Mouse (Mus musculus): Measurements from ENCODE around the gene Fkbp15. TPM values are rescaled to one million over a fixed set of nuclear protein-coding genes. Genes with fewer than 3 reads are reported as not detected.

The Fkbp15 gene
- total RNA-seq (2021), result 10 to 100 TPM; 37.2 to 38.8 TPM

DNA sequence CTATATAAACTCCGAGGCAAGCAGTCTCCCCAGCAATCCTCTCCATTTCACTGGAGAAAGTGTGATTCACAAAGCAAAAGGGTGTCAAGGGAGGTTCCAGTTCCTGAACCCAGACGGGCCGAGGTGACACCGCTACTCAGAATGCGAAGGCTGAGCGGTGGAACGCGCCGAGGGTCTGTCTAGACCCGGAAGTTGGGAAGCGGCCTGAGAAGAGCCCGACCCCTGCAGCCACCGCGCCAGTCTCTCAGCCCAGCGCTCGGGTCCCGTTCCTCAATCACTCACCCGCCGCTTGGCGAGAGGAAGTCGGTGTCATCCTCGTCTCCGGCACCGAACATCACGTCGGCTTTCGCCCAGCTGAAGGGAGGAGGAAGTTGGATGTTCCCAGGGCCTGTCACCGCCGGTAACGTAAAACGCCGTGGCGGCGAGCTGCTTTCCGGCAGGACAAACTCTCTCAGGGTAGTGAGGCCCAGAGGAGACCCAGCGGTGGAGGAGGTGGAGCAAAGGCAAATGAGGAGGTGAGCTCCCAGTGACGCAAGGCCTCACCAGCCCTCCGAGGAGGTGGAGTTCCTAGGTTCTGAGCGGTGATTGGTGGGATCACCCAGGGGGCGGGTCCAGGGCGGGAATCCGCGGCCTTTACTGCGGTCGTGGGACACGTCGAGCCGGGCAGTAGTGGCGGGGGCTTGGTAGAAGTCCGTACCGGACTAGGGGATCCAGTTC is at the start of gene Fkbp15, which contains the start of gene Slc31a1:
TSS of gene Fkbp15 (minus strand) at position 461 of the 717 bp plus-strand sequence.
TSS of gene Slc31a1 (plus strand) at position 640 of the 717 bp plus-strand sequence.
- peak; percentile 96 to 98 for DNase-seq (ENCODE audit: extremely low spot score in 1 of 2, low spot score in 2 of 2)
- intact Hi-C loops (cut with DNase I), result loop anchor here (5.0 kb wide), 1 partner anchor 47 kb away; the partner anchor contains the start of genes Cdc26 and Prpf4

DNA sequence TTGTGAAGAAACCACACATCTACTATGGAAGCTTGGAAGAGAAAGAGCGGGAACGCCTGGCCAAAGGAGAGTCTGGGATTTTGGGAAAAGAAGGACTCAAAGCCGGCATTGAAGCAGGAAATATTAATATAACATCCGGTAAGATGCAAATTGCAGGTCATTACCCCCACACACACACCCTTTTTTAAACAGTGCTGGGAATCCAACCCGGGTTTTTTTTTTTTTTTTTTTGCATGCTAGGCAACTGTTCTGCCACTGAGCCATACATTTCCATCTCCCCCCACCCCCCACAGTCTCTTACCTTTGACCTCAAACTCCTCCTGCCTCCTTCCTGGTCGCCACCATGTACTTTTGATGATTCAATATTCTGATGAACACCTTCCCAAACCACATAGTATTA is 49.3 kb upstream of the Fkbp15 start:
- intact Hi-C loops (cut with DNase I), result loop anchor here (5.0 kb wide), 2 partner anchors 47 to 202 kb away; partner anchors contain the start of genes Fkbp15 and Slc31a1
- no peak for DNase-seq (ENCODE audit: extremely low spot score in 1 of 2, low spot score in 2 of 2)

DNA sequence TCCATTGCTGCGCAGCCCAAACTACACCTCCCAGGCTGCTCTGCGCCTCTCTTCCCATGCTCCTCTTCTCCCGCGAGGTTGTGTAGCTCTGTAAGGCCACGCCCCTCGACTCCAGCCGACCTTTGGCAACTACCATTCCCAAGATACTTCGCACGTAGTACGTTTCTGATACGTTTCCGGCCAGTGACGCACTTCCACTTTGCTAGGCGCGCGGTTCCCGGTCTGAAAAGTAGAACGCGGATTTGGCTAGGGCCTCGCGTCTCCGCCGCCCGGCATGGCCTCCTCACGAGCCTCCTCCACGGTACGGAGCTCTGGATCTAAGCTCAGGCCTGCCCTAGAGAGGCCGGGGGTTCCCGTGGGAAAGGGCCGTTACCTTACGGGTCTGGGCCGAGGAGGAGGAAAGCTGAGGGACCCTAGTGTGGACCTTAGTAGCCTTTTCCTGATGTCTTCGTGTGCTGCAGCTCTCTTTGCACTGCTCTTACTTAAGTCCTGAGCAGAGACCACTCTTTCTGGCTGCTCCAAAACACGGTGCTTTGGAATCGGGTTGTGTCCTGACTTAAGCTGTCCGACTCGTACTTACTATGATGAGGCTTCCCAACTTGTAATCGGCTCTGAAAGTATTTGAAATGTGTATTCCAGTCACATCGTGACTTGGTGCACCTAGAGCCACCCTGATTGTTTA is 48.4 kb upstream of the Fkbp15 start, which contains the start of the genes Cdc26 and Prpf4:
TSS of gene Cdc26 (minus strand) at position 42 of the 682 bp plus-strand sequence.
TSS of gene Prpf4 (plus strand) at position 197 of the 682 bp plus-strand sequence.
- intact Hi-C loops (cut with DNase I), result loop anchor here (5.0 kb wide), 2 partner anchors 46 to 201 kb away; partner anchors contain the start of genes Fkbp15 and Slc31a1
- DNase-seq (ENCODE audit: extremely low spot score in 1 of 2, low spot score in 2 of 2), result peak; percentile 99

DNA sequence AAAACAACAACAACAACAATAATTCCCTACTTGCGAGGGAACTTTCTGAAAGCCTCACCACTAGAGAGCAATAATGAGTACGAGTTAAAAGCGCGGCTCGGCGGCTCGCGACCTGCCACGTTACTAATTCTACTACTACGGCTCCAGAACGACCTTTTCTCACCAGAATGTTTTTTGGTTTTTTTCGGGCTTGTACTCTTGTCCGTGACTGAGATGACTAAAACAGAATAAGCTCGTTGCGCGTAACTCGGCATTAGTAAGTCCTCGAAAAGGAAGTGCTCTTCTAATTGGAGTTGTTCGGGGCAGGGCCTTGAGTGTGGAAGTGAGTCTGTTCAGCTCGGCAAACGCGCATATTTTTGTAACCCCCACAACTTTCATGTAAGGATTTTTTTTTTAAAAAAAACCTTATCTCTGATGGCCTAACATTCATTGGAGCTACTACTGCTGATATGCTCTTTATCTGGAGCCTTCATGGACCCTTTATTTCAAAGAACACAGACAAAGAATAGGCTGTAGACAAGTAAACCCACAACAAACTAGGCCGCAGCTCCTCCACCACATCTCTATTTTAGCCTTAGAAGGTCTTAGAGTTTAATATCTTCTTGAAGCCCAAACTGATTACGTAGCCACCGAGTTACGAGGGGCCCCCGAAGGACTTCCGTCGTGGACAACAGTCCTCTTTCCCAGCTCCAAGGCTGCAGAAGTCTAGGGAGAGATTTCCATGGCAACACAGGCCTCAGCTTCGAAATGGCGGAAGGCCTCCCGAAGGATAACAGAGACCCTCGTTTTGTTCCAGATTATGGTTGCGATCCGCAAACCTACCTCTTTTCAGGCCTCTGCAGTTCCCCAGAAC is 47.6 kb upstream of the Fkbp15 start:
- peak; percentile 49 to 57 for DNase-seq (ENCODE audit: extremely low spot score in 1 of 2, low spot score in 2 of 2)
- intact Hi-C loops (cut with DNase I), result loop anchor here (5.0 kb wide), 2 partner anchors 46 to 201 kb away; partner anchors contain the start of genes Fkbp15 and Slc31a1

DNA sequence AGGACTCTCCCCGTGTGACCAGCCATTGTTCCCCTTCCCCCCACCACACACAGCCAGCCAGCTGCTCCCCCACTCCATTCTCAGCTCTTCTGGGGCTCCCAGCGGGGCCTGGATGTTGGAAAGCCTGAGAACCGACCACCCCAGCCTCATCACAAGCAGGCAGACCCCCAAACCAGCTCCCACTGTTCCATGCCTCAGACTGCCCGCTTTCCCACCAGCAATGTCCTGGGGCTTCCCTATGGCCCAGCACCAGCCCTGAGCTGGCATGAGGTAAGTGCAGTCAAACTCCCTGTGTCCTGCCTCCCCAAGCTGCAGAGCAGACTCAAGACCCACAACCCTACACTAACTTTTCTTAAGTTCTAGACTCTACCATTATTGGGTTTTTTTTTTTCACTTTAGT is 45.8 kb upstream of the Fkbp15 start:
- intact Hi-C loops (cut with DNase I), result loop anchor here (5.0 kb wide), 2 partner anchors 44 to 199 kb away; partner anchors contain the start of genes Fkbp15 and Slc31a1

DNA sequence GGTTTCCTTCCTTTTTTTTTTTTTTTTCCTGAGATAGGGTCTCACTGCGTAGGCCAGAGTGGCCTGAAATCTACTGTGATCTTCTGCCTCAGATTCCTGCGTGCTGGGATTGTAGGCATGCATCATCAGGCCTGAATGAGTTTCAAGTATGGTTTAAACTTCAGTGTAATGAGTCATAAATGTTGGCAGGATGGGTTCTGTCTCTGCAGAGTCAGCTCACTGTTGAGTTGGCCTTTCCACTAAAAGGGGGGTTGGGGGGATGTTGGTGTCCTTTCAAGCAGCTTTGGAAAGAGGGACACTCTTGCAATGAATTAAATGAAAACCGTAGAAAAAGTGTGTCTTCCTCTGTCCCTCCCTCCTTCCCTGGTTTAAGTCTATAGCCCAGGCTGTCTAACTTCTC is 38.6 kb upstream of the Fkbp15 start:
- DNase-seq (ENCODE audit: extremely low spot score in 1 of 2, low spot score in 2 of 2), result no peak
- intact Hi-C loops (cut with DNase I), result no loop called here

More for the DNA sequence above, 45.8 kb upstream of the Fkbp15 start:
- DNase-seq (ENCODE audit: extremely low spot score in 1 of 2, low spot score in 2 of 2), result no peak

DNA sequence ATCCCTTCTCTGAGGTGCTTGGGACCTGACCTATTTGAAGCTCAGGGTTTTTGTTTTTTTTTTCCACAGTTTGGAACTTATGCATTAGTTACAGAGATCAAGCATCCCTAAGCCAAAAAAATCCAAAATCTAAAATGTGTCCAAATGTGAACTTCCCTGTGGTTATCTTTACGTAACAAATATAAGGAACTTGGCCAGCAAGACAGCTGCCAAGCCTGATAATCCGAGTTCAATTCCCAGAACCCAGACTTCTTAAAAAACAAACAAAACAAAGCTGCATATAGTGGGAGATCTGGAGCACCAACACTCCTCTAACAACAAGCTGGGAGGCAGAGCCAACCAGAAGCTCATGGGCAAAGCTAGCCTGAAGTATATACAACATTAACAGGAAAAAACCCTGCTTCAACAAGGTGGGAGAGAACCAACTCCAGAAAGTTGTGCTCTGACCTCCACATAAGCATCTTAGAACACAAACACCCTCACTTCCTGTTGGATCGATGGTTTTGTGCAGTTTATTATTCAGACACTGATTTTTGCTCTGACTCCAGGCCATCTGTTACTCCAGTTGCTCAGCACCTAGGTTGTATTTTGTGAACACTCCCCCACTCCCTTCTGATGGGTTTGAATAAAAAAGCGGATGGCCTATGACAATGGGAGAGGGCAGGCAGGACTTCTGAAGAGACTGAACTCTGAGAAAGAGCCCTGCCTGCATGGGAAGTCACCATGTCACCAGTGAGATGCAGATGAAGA is 37.4 kb upstream of the Fkbp15 start:
- intact Hi-C loops (cut with DNase I), result no loop called here

DNA sequence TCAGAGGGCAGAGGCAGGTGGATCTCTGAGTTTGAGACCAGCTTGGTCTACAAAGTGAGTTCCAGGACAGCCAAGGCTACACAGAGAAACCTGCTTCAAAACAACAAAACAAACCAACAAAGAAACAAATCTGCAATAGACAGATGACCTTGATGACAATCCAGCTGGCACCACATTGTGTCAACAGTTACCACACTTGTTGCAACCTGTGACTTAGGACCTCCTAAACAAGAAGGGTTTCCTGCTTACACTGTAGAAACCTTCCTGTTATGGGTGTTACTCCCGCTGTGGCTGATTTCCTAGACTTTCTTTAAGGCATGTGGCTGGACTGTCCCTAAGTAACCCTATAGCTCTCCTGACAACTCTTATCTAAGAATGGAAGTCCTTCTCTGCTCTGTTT is 35.5 kb upstream of the Fkbp15 start:
- peak in 1 of 2 experiments; percentile 35 for DNase-seq (ENCODE audit: extremely low spot score in 1 of 2, low spot score in 2 of 2)
- intact Hi-C loops (cut with DNase I), result no loop called here

More for the DNA sequence above, 37.4 kb upstream of the Fkbp15 start:
- DNase-seq (ENCODE audit: extremely low spot score in 1 of 2, low spot score in 2 of 2), result no peak

DNA sequence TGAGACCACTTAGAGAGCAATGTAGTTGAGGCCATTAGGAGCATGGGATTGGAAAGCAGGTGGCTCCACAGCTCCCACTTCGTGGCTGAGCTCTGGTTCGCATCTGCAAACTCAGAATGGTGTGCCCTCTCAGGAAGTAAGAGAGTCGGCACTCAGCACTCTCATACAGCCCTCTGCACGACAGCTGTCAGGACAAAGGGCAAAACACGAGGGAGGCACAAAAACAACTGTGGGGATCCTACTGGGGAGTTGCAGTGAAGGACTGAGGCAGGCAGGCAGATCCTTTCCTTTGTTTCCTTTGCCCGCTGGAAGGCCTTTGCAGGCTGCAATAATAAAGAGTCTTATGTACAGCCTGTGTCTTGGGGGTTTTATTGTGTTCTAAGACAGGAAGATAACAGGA is 33.1 kb upstream of the Fkbp15 start:
- no peak for DNase-seq (ENCODE audit: extremely low spot score in 1 of 2, low spot score in 2 of 2)
- intact Hi-C loops (cut with DNase I), result no loop called here

DNA sequence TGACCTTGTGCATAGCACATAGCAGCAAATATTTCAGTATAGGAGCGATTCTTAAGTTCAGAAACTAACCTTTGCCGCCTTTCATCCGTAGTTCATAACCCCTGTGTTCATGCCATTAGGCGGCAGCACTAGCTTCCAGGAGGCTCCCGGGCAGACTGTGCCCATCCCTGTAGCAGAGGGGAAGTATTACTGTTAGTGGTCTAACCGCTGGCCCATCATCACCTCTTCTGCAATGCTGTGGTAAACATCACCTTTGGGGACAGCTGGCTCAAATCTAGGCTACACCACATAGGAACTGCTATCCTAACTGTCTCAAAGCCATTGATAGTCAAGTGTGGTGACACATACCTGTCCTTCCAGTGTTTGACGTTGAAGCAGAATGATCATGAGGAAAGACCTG is 31.5 kb upstream of the Fkbp15 start:
- DNase-seq (ENCODE audit: extremely low spot score in 1 of 2, low spot score in 2 of 2), result no peak

DNA sequence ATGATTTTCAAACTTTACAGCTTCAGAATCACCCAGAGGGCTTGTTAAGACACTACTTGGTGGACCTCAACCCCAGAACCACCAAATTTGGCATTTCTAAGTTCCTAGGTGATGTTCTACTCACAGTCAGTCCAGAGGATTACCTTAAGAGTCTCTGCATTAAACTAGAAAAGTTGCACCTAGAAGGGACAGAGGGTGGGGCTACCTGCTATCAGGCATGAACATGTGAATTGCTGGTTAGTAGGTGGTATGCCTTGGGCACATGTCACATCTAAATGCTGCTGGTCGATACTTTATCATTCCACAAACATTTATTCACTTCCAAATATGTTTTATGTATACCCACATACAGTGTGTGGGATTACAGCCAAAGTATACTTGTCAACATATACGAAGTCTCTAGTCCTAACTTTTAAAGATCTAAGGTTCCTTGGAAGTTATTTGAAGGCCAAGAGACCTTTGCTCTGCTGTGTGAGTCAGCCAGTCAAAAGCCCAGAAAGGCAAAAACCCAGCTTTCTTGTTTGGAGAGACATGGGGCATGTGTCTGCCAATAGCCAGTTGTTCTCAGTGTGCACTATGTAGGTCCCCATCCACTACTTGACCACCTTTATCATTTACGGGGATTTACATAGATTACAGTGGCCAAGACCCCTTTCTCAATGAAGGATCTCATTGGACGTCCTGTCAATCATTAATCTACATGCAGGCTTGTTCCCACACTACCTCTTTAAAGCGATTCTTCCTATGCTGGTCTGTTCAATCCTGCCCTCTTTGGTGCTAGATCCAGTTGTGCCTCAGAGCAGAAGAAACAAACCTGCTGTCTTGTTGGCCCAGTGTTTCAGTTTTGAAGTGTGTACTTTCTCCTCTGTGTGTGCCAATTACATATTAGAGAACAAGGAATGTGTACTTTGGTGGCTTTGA is 29.5 kb upstream of the Fkbp15 start:
- no peak for DNase-seq (ENCODE audit: extremely low spot score in 1 of 2, low spot score in 2 of 2)
- intact Hi-C loops (cut with DNase I), result no loop called here

More for the DNA sequence above, 31.5 kb upstream of the Fkbp15 start:
- intact Hi-C loops (cut with DNase I), result no loop called here

DNA sequence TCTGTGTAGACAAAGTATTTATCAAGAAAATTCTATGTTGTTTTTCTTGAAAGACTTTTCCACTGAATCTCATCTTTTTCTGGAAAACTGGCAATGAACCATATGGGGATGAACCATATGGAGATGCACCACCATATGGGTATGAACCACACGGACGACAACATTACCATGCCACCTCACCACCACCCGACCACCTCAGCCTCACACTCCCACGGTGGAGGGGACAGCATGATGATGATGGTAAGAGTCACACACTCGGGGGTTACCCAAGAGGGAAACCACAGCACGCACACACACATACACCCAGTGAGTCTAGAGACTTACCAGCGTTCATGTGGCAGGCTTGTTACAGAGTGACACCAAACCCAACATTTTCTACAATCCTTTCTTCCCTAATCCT is 25.1 kb upstream of the Fkbp15 start:
- no peak for DNase-seq (ENCODE audit: extremely low spot score in 1 of 2, low spot score in 2 of 2)
- intact Hi-C loops (cut with DNase I), result no loop called here

DNA sequence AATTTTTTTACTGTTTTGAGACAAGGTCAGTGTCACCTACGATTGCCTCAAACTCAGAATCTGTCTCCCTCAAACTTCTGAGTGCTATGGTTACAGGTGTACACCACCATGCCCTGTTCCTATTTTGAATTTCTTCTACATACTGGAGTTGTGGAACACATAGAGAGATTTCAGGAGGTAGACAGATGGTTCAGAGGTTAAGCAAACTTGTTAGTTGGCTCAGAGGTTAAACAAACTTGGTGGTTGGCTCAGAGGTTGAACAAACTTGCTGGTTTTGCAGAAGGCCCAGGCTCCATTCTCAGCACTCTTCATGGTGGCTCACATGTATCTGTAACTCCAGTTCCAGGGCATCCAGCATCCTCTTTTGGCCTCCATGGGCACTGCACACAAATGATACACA is 23.8 kb upstream of the Fkbp15 start:
- DNase-seq (ENCODE audit: extremely low spot score in 1 of 2, low spot score in 2 of 2), result no peak
- intact Hi-C loops (cut with DNase I), result no loop called here

DNA sequence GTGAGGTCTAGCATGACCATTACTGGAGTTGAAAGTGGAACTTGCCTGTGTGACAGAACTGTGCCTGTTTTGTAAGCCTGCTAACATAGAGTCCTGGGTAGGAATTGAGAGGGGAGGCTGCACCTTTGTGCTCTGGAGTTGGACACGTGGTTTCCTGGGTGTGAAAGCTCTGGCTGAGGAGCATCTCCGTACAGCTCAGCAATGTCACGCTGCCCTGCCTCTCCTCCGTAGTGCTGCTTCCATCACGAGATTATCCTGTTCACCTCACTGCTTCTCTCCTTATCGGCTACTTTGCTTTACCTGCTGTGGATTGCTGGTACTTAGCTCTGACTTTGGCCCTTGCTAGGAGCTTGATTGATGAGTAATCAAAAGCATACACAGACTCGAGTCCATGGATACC is 23.4 kb upstream of the Fkbp15 start:
- intact Hi-C loops (cut with DNase I), result no loop called here
- DNase-seq (ENCODE audit: extremely low spot score in 1 of 2, low spot score in 2 of 2), result no peak

DNA sequence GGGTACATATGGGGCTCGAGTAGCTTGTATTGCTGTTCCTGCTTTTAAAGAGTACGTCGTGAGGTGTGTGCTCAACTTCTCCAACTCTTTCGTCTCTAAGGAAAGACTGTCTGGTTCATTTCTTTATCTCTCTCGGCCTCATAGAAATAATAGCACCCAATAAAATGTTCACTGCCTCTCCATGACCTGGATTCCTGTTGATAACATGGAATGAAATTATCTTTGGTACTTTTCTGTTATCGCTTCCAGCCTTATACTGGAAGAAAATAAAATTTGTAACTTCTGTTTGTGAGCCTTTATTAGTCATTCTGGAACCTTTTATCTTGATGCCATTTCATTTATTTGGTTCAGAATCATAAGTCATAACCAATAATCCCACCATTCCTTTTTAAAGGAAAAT is 22.9 kb upstream of the Fkbp15 start:
- no peak for DNase-seq (ENCODE audit: extremely low spot score in 1 of 2, low spot score in 2 of 2)
- intact Hi-C loops (cut with DNase I), result no loop called here

DNA sequence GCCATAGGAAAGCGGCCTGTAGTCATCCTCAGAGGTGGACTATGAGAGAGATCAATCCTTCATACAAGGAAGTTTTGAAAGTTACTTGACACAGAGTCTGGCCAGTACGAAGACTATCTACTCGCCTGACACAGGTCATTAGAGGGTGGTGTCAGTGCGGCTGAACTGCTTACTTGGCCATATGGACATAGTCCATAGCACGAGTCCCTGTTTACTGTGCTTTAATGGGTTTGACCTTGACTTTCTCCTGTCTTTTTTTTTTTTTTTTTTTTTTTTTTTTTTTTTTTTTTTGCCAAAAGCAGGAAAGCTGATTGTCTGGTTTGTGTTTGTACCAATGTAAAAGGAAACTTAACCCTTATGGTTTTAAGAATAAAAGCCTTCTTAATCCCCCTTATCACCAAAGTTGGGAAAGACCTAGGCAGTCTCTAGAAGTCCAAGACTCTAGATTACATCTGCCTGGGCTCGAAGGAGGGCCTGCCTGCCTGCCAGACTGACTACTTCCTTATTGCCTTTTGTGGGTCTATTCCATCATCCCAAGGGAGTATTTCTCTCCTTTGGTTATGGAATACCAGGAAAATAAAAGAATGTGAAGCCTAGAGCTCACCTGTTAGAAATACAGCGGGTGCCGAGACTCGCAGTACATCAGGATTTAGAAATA is 19.5 kb upstream of the Fkbp15 start:
- no peak for DNase-seq (ENCODE audit: extremely low spot score in 1 of 2, low spot score in 2 of 2)
- intact Hi-C loops (cut with DNase I), result no loop called here

DNA sequence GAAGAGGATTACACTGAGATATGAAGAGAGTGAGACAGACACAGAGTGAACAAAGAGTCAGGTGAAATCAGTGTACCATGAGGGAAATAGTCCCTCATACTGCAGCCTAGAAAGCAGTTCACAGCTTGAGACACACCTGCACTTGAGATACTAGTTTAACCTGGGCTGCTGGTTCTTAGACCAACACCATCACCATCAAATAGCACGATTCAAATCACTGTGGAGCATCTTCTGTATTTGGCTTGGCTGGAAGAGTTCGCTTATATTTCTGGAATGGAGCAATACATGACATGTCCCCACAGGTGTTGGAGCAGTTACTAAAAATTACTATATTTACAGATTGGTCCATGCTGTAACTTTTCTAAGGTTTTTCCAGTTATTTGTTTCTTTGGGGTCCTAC is 15.8 kb upstream of the Fkbp15 start:
- no peak for DNase-seq (ENCODE audit: extremely low spot score in 1 of 2, low spot score in 2 of 2)
- intact Hi-C loops (cut with DNase I), result no loop called here
